Mouse (Mus musculus) midbrain, embryonic 16.5 days (tissue): Measurements from ENCODE around the gene Il17ra. TPM values are rescaled to one million over a fixed set of nuclear protein-coding genes. Genes with fewer than 3 reads are reported as not detected.

ENCODE experiments used
- ATAC-seq: fragments of 200-750 bp; cut with Nextera tagmentation; 2 replicates; pipeline ENCODE4 v1.8.0; 2017; ENCODE audit warnings: moderate TSS enrichment
- H3K27ac ChIP-seq: fragments of 300-500 bp; sonication (generic); 2 replicates; pipeline ENCODE4 v1.5.1; 2014; ENCODE audit warnings: mild to moderate bottlenecking, low read length, mixed read lengths
- H3K27me3 ChIP-seq: fragments of 300-500 bp; sonication (generic); 2 replicates; pipeline ENCODE4 v1.6.1; 2014; ENCODE audit warnings: low read depth, low read length, mixed read lengths; ENCODE audit not compliant: control insufficient read depth, insufficient read depth
- H3K36me3 ChIP-seq: fragments of 300-500 bp; sonication (generic); 2 replicates; pipeline ENCODE4 v1.6.1; 2014; ENCODE audit warnings: mild to moderate bottlenecking, low read length, moderate library complexity, mixed read lengths; ENCODE audit not compliant: control insufficient read depth, insufficient read depth
- H3K4me1 ChIP-seq: fragments of 300-500 bp; sonication (generic); 2 replicates; pipeline ENCODE4 v1.6.1; 2014; ENCODE audit warnings: mild to moderate bottlenecking, low read length, mixed read lengths; ENCODE audit not compliant: control insufficient read depth, insufficient read depth
- H3K4me2 ChIP-seq: fragments of 300-500 bp; sonication (generic); 2 replicates; pipeline ENCODE4 v1.6.1; 2014; ENCODE audit warnings: mild to moderate bottlenecking, low read length, mixed read lengths
- H3K4me3 ChIP-seq: fragments of 300-500 bp; sonication (generic); 2 replicates; pipeline ENCODE4 v1.5.1; 2014; ENCODE audit warnings: low read depth, mild to moderate bottlenecking, low read length, moderate library complexity, mixed read lengths
- H3K9ac ChIP-seq: fragments of 300-500 bp; sonication (generic); 2 replicates; pipeline ENCODE4 v1.6.1; 2014; ENCODE audit warnings: low read depth, low read length, mixed read lengths
- H3K9me3 ChIP-seq: fragments of 300-500 bp; sonication (generic); replicated peaks from 2 replicates; pipeline ENCODE4 v1.6.1; 2014; ENCODE audit warnings: mild to moderate bottlenecking, low read length, mixed read lengths; ENCODE audit not compliant: control insufficient read depth, poor library complexity, severe bottlenecking
- WGBS: fragments of 180-500 bp; shearing (Covaris S2); extraction: QIAGEN DNeasy Blood & Tissue Kit; methylation state at CpG from one replicate; pipeline ENCODE4 v1.1.7; 2014; 5-methylcytosine and 5-hydroxymethylcytosine counted together
- polyA plus RNA-seq: library from polyadenylated mRNA; unstranded; fragments of >200 nt; fragmentation: Nextera tagmentation; extraction: Ambion mirVana; gene quantifications from 2 replicates; pipeline ENCODE4 v1.2.1, GENCODE M21; 2015

The Il17ra gene
- polyA plus RNA-seq, 1 experiment from 2014 or later = 2.3 TPM

DNA sequence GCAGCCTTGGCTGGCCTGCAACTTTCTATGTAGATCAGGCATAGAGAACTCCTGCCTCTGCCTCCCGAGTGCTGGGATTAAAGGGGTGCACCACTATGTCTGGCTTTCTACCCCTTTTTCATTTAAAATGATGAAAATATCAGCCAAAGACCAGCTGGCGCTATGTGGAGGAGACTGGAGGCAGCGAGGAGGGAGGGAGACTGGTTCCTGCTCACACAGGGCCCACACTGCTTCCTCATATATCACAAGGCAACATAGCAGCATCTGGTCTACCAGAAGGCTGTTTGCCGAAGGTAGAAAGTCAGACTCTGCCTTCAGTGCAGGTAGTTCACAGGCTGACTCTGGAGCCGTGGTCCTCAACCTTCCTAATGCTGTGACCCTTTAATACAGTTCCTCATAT lies 17.3 kb downstream of the Il17ra start:
- Histone ChIP-seq H3K27me3 (no peaks in the 10 kb centered on the region), H3K4me2 (no peak overlapping the region), H3K4me3 (no peak overlapping the region), H3K9me3 (no peaks in the 10 kb centered on the region), H3K4me1 (no peaks in the 10 kb centered on the region; the same call in 1 of the 2 replicates), H3K27ac (no peak overlapping the region), H3K36me3 (no peaks in the 10 kb centered on the region), H3K9ac (no peak overlapping the region)
- ATAC-seq = no peak
- 94% methylated on average over 5 of the region's 5 CpGs for WGBS

DNA sequence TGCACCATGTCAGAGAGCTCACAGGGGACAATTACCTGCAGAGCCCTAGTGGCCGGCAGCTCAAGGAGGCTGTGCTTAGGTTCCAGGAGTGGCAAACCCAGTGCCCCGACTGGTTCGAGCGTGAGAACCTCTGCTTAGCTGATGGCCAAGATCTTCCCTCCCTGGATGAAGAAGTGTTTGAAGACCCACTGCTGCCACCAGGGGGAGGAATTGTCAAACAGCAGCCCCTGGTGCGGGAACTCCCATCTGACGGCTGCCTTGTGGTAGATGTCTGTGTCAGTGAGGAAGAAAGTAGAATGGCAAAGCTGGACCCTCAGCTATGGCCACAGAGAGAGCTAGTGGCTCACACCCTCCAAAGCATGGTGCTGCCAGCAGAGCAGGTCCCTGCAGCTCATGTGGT lies 18.5 kb downstream of the Il17ra start:
- H3K36me3 ChIP-seq = no peaks in the 10 kb centered on the region
- 92% methylated on average over 6 of the region's 6 CpGs for WGBS
- H3K4me1 ChIP-seq = no peaks in the 10 kb centered on the region; the same call in 1 of the 2 replicates
- no peak overlapping the region for H3K4me3 ChIP-seq
- no peaks in the 10 kb centered on the region for H3K27me3 ChIP-seq
- no peak overlapping the region for H3K9ac ChIP-seq
- H3K9me3 ChIP-seq = no peaks in the 10 kb centered on the region
- no peak overlapping the region for H3K4me2 ChIP-seq
- no peak for ATAC-seq
- H3K27ac ChIP-seq = no peak overlapping the region

DNA sequence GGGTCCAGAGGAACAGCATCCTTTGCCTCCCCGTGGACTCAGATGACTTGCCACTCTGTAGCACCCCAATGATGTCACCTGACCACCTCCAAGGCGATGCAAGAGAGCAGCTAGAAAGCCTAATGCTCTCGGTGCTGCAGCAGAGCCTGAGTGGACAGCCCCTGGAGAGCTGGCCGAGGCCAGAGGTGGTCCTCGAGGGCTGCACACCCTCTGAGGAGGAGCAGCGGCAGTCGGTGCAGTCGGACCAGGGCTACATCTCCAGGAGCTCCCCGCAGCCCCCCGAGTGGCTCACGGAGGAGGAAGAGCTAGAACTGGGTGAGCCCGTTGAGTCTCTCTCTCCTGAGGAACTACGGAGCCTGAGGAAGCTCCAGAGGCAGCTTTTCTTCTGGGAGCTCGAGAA lies 19.0 kb downstream of the Il17ra start:
- Histone ChIP-seq H3K27me3 (no peaks in the 10 kb centered on the region), H3K9ac (no peak overlapping the region), H3K9me3 (no peaks in the 10 kb centered on the region), H3K36me3 (no peaks in the 10 kb centered on the region), H3K4me2 (no peak overlapping the region), H3K27ac (no peak overlapping the region), H3K4me1 (no peaks in the 10 kb centered on the region; the same call in 1 of the 2 replicates), H3K4me3 (no peak overlapping the region)
- WGBS = 93% methylated on average over 14 of the region's 14 CpGs
- ATAC-seq = no peak

DNA sequence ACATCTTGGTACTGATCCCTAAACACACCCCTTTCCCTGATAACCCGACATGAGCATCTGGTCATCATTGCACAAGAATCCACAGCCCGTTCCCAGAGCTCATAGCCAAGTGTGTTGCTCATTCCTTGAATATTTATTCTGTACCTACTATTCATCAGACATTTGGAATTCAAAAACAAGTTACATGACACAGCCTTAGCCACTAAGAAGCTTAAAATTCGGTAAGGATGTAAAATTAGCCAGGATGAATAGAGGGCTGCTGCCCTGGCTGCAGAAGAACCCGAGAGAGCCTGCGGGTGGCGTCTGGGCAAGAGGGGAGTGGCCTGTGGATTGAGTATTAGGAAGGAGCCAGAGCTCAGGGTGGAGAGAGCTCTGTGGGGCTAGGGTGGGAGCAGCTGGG lies 19.7 kb downstream of the Il17ra start:
- Histone ChIP-seq H3K9me3 (no peaks in the 10 kb centered on the region), H3K4me1 (no peaks in the 10 kb centered on the region; the same call in 1 of the 2 replicates), H3K27me3 (no peaks in the 10 kb centered on the region), H3K36me3 (no peaks in the 10 kb centered on the region), H3K27ac (no peak overlapping the region), H3K4me3 (no peak overlapping the region), H3K4me2 (no peak overlapping the region), H3K9ac (no peak overlapping the region)
- 30% methylated on average over 6 of the region's 6 CpGs for WGBS
- no peak for ATAC-seq

DNA sequence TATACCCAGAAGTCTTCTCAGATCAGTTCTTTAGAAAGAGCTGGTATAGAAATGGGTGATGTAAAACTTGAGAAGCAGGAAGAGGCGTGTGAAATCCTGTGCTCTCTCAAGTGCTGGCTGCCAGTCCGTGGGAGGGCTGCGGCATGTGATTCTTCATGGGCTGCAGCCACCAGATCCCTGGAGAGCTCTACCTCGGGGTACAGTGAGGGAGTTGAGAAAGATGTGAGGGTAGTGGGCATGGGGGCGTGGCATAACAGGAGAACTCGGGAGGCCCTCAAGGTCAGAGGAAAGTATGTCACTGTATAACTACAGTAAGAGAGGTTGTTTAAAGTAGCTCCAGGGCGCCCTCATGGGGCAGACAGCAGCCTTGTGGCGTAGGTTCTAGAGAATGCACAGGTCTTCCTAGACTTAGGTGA lies 20.2 kb downstream of the Il17ra start:
- Histone ChIP-seq H3K4me3 (no peak overlapping the region), H3K4me1 (no peaks in the 10 kb centered on the region; the same call in 1 of the 2 replicates), H3K9ac (no peak overlapping the region), H3K36me3 (no peaks in the 10 kb centered on the region), H3K4me2 (no peak overlapping the region), H3K27me3 (no peaks in the 10 kb centered on the region), H3K27ac (no peak overlapping the region), H3K9me3 (no peaks in the 10 kb centered on the region)
- ATAC-seq = no peak; the same call in 1 of the 2 replicates
- 40% methylated on average over 8 of the region's 8 CpGs for WGBS

DNA sequence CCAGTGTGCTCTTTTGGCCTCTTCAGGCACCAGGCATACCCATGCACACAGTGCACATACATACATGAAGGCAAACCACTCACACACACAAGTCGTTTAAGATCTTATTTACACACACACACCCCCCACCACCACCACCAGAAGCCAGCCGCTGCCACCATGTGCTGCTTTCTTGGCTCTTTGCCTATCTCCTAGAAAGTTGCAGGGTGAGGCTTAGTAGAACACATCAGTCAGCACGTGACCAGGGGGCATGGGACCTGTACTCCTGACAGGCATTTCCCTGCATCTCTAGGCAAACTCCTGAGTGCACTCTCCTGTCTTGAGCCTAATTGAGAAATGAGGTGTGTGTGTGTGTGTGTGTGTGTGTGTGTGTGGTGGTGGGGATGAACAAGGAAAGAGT lies 22.0 kb downstream of the Il17ra start:
- Histone ChIP-seq H3K4me3 (no peak overlapping the region), H3K4me1 (peaks cover 7% of the 10 kb centered on the region; the same call in 1 of the 2 replicates), H3K27me3 (no peaks in the 10 kb centered on the region), H3K9me3 (no peaks in the 10 kb centered on the region), H3K9ac (no peak overlapping the region), H3K4me2 (no peak overlapping the region), H3K27ac (no peak overlapping the region), H3K36me3 (no peaks in the 10 kb centered on the region)
- ATAC-seq = no peak
- WGBS = 78% methylated on average over 3 of the region's 3 CpGs

DNA sequence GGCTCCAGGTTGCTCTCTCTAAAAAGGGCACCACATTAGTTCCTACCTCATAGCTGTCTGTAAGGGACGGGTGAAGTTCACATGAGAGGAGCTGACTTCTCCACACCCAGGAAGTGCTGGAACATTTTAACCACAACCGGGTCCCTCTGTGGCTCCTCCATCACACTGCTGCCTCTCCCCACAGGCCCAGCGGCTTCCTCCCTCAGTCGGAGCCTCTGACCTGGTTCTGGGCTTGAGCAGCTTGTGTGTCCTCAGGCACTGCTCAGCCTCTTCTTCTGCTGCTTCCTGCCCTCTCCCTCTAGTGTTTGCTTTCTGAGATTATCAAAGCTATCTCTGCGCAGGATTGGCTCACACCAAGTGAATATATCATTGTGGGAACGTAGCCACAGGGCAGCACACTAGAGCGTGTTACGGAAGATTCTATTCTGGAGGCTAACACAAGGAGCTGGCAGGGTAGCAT lies 23.0 kb downstream of the Il17ra start:
- no peaks in the 10 kb centered on the region for H3K9me3 ChIP-seq
- peaks cover 15% of the 10 kb centered on the region for H3K4me1 ChIP-seq
- no peak overlapping the region for H3K9ac ChIP-seq
- H3K4me3 ChIP-seq = no peak overlapping the region
- H3K27me3 ChIP-seq = no peaks in the 10 kb centered on the region
- H3K4me2 ChIP-seq = no peak overlapping the region
- WGBS = 61% methylated on average over 8 of the region's 8 CpGs
- H3K36me3 ChIP-seq = no peaks in the 10 kb centered on the region
- no peak for ATAC-seq
- no peak overlapping the region for H3K27ac ChIP-seq

DNA sequence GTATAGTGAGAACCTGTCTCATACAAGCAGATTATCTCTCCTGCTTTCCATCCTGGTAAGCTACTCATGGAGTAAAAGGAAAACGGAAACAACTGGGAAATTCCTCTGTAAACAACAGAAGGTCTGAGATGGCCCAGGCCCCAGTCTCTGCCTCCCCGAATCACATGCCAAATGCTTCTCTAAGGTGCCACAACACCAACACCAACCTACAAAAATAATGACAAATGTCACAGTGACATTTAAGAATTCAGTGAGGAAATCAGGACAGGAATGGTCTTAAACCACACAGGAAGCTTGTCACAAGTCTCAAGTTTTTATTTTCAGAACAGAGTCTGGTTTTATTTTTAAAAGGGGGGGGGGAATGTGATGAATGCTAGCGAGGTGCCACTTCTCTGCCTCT lies 25.6 kb downstream of the Il17ra start:
- Histone ChIP-seq H3K4me1 (peaks cover 30% of the 10 kb centered on the region), H3K4me3 (no peak overlapping the region), H3K27me3 (no peaks in the 10 kb centered on the region), H3K27ac (no peak overlapping the region), H3K4me2 (no peak overlapping the region), H3K9me3 (no peaks in the 10 kb centered on the region), H3K9ac (no peak overlapping the region), H3K36me3 (no peaks in the 10 kb centered on the region)
- no peak for ATAC-seq
- WGBS = 77% methylated on average over 3 of the region's 3 CpGs

DNA sequence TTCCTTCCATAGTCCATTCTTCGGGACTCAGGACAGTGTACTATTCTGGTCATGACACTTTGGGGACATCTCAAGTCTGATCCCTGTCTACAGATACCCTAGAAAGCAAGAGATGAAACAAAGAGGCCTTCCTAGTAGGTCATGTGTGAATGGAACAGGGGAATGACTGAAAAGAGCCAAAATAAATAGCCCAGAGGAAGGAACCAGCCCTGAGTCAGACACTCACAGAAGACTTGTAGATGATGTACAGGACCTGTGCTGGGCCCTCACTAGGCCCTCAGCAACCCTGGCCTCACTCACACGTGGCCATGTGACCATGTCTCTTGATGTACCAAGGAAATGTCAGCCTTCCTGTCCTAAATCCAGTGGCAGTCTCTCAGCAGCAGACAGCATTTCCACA lies 26.4 kb downstream of the Il17ra start:
- 77% methylated on average over 2 of the region's 2 CpGs for WGBS
- Histone ChIP-seq H3K27ac (no peak overlapping the region), H3K4me2 (no peak overlapping the region), H3K9ac (no peak overlapping the region), H3K36me3 (no peaks in the 10 kb centered on the region), H3K4me3 (no peak overlapping the region), H3K27me3 (no peaks in the 10 kb centered on the region), H3K4me1 (peaks cover 32% of the 10 kb centered on the region), H3K9me3 (no peaks in the 10 kb centered on the region)
- no peak for ATAC-seq
